Mouse (Mus musculus) frontal cortex, postnatal 14 days (tissue): ENCODE data around the gene Sass6.
"Not testable (repeated sequence)": the region's sequence is repeated elsewhere in the genome, so short reads cannot be mapped to it uniquely, and the experiment has no call there.

Source experiments
- DNase-seq, 2 experiments: peaks; one replicate each; pipeline ENCODE4 v3.0.0; 2022; ENCODE audit warnings: low spot score in 2 of 2

Sass6 gene

GRCm38 (mm10) chr3:116664281-116664680 is 69.5 kb downstream of the Sass6 start:
- DNase-seq: not testable (repeated sequence)
